Mouse (Mus musculus): Measurements from ENCODE around the gene Tmprss11a. TPM values are rescaled to one million over a fixed set of nuclear protein-coding genes. Genes with fewer than 3 reads are reported as not detected.

Gene Tmprss11a
- total RNA-seq, 1 experiment from 2014 or later = not detected

Other genes with a start within 250 kb of the Tmprss11a start
- gene Tmprss11c, start 179.7 kb downstream of the Tmprss11a start, total RNA-seq (2017) = not detected in 2 replicates
- 0.12 TPM in 1 of 2 replicates, not detected in the other for gene Tmprss11d, start 95.6 kb downstream of the Tmprss11a start, total RNA-seq (2017)
- 1.9 and 2.3 TPM in 2 replicates for gene Tmprss11g, start 49.6 kb upstream of the Tmprss11a start, total RNA-seq (2017)
- gene Tmprss11f, start 163.4 kb upstream of the Tmprss11a start, total RNA-seq (2017) = 0.25 and 0.81 TPM in 2 replicates
- 0.12 and 0.25 TPM in 2 replicates for gene Tmprss11b, start 207.4 kb upstream of the Tmprss11a start, total RNA-seq (2017)